Mouse (Mus musculus) intestine, postnatal 0 days (tissue): Measurements from ENCODE around the gene Gm9887. TPM values are rescaled to one million over a fixed set of nuclear protein-coding genes. Genes with fewer than 3 reads are reported as not detected.

Source experiments
- ATAC-seq: fragments of 200-750 bp; cut with Nextera tagmentation; 2 replicates; pipeline ENCODE4 v1.8.0; 2017; ENCODE audit warnings: mild to moderate bottlenecking, moderate TSS enrichment, moderate library complexity
- H3K27ac ChIP-seq: fragments of 300-500 bp; sonication (generic); 2 replicates; pipeline ENCODE4 v1.5.1; 2014; ENCODE audit warnings: mild to moderate bottlenecking, low read depth, low read length, moderate library complexity
- H3K27me3 ChIP-seq: fragments of 300-500 bp; sonication (generic); replicated peaks from 2 replicates; pipeline ENCODE4 v1.6.1; 2014; ENCODE audit warnings: low read length, mixed read lengths; ENCODE audit not compliant: control insufficient read depth, insufficient read depth
- H3K36me3 ChIP-seq: fragments of 300-500 bp; sonication (generic); 2 replicates; pipeline ENCODE4 v1.6.1; 2014; ENCODE audit warnings: mild to moderate bottlenecking, moderate library complexity; ENCODE audit not compliant: control insufficient read depth, insufficient read depth
- H3K4me1 ChIP-seq: fragments of 300-500 bp; sonication (generic); replicated peaks from 2 replicates; pipeline ENCODE4 v1.6.1; 2014; ENCODE audit warnings: antibody characterized with exemption, low read length, mixed read lengths; ENCODE audit not compliant: control insufficient read depth, insufficient read depth
- H3K4me2 ChIP-seq: fragments of 300-500 bp; sonication (generic); replicated peaks from 2 replicates; pipeline ENCODE4 v1.6.1; 2014; ENCODE audit warnings: low read depth, mild to moderate bottlenecking, moderate library complexity
- H3K4me3 ChIP-seq: fragments of 300-500 bp; sonication (generic); 2 replicates; pipeline ENCODE4 v1.5.1; 2014; ENCODE audit warnings: low read depth, low read length
- H3K9ac ChIP-seq: fragments of 300-500 bp; sonication (generic); 2 replicates; pipeline ENCODE4 v1.6.1; 2014; ENCODE audit warnings: mild to moderate bottlenecking, low read depth, low read length
- H3K9me3 ChIP-seq: fragments of 300-500 bp; sonication (generic); 2 replicates; pipeline ENCODE4 v1.6.1; 2016; ENCODE audit warnings: mixed run types; ENCODE audit not compliant: control insufficient read depth
- CTCF ChIP-seq: sonication (generic); IDR thresholded peaks from 2 replicates; pipeline ENCODE4 v1.5.1; 2016; ENCODE audit warnings: low read depth, mild to moderate bottlenecking, control low read depth, antibody characterized with exemption, moderate library complexity
- WGBS: fragments of 180-500 bp; shearing (Covaris S2); extraction: QIAGEN DNeasy Blood & Tissue Kit; methylation state at CpG from one replicate; pipeline ENCODE4 v1.1.7; 2014; 5-methylcytosine and 5-hydroxymethylcytosine counted together
- polyA plus RNA-seq: library from polyadenylated mRNA; unstranded; fragments of >200 nt; fragmentation: Nextera tagmentation; extraction: Ambion mirVana; gene quantifications from 2 replicates; pipeline ENCODE4 v1.2.1, GENCODE M21; 2015

The Gm9887 gene
- polyA plus RNA-seq, 1 experiment from 2014 or later: 1.9 TPM

DNA sequence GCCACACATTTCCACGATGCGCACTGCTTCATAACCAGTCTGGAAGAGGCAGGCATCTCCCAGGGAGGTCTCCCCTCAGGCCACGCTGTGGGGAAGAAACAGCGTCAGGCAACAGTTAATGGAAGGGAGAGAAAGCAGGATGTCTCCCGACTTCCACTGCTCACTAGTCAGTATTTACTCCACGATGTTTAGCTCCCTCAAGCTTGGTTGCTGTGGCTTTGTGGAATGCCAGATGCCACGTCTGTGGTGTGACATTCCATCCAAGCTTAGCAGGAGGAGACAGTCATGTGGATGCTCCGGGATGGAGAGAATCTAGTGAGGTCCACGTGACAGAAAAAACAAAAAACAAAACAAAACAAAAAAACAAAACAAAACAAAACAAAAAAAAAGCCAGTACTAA lies 29.8 kb upstream of the Gm9887 start:
- 54% methylated on average over 9 of the region's 9 CpGs for WGBS
- no peaks in the 10 kb centered on the region for H3K4me1 ChIP-seq
- no peak overlapping the region for H3K4me2 ChIP-seq
- H3K4me3 ChIP-seq: no peak overlapping the region
- H3K27ac ChIP-seq: no peak overlapping the region
- ATAC-seq: no peak
- TF ChIP-seq CTCF: no peak
- no peaks in the 10 kb centered on the region for H3K36me3 ChIP-seq
- no peaks in the 10 kb centered on the region for H3K9me3 ChIP-seq
- no peak overlapping the region for H3K9ac ChIP-seq
- H3K27me3 ChIP-seq: no peaks in the 10 kb centered on the region

DNA sequence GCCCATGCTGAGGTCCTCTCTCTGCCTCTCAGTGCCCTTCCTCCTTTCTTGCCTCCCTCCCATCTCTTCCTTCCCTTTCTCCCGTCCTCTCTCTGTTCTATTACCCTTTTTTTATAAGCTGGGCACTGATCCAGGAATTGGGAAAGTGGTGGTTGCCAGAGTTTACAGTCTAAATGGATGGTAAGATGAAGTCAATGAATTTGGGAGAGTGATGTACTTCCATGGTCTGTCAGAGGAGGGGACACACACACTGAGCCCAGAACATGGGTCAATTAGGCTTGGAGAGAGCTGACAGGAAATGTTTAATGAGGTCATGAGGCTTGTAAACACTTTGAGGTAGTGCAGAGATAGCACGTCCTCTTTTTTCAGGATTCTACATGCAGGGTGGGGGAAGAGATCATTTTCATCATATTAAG lies 28.6 kb upstream of the Gm9887 start:
- WGBS: 21% methylated on average over 2 of the region's 2 CpGs
- no peaks in the 10 kb centered on the region for H3K4me1 ChIP-seq
- H3K27ac ChIP-seq: no peak overlapping the region
- H3K36me3 ChIP-seq: no peaks in the 10 kb centered on the region
- H3K27me3 ChIP-seq: no peaks in the 10 kb centered on the region
- no peak overlapping the region for H3K9ac ChIP-seq
- H3K4me2 ChIP-seq: no peak overlapping the region
- no peak overlapping the region for H3K4me3 ChIP-seq
- no peaks in the 10 kb centered on the region for H3K9me3 ChIP-seq
- peak; percentile 25; the same call in 1 of the 2 replicates for TF ChIP-seq CTCF
- ATAC-seq: no peak

- no peak overlapping the region for H3K9ac ChIP-seq
- ATAC-seq: no peak
- no peaks in the 10 kb centered on the region for H3K27me3 ChIP-seq
- H3K4me3 ChIP-seq: no peak overlapping the region
- WGBS: 79% methylated on average over 4 of the region's 4 CpGs
- no peak overlapping the region for H3K27ac ChIP-seq
- no peaks in the 10 kb centered on the region for H3K9me3 ChIP-seq
- no peaks in the 10 kb centered on the region for H3K4me1 ChIP-seq
- H3K36me3 ChIP-seq: no peaks in the 10 kb centered on the region
- TF ChIP-seq CTCF: no peak
- no peak overlapping the region for H3K4me2 ChIP-seq
These were observed 28.1 kb upstream of the Gm9887 start for GRCm38 (mm10) chr12:69400367-69400766.

DNA sequence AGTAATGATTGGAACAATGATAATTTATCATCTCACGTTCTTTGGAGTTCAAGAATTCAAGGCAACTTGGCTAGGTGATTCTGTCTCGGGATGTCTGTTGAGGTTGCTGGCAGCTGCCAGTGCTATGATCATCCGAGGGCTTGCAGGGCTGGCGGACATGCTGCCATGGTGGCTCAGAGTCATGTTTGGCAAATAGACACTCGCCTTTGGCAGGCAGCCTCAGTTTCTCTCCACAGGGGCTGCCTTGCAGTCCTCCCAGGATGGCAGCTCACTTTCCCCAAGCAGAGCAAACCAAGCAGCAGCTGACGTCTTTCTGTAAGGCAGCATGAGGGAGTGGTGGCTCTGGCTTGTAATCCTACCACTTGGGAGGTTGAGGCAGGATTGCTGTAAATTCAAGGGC lies 22.2 kb upstream of the Gm9887 start:
- no peaks in the 10 kb centered on the region for H3K27me3 ChIP-seq
- no peak overlapping the region for H3K27ac ChIP-seq
- H3K36me3 ChIP-seq: no peaks in the 10 kb centered on the region
- no peak overlapping the region for H3K4me2 ChIP-seq
- no peak for ATAC-seq
- no peak overlapping the region for H3K4me3 ChIP-seq
- 83% methylated on average over 6 of the region's 6 CpGs for WGBS
- no peak overlapping the region for H3K9ac ChIP-seq
- TF ChIP-seq CTCF: no peak
- no peaks in the 10 kb centered on the region for H3K9me3 ChIP-seq
- H3K4me1 ChIP-seq: no peaks in the 10 kb centered on the region

DNA sequence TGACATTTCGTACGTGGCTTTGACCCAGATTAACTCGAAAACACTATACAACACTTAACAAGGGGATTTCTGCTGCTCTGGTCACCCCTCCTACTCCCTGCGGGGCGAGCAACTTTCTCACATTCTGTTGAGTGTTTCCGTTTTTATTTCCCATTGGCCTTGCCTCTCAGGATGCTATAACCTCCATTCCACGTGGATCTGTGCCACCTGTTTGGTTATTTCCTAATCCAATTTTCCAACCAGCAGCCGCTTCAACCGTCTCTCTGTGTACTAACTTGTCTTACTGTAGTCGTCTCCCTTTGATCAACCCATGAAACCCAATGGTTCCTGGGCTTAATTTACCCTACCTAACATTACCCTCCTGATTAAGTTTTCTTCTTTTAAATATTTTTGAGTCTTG lies 20.8 kb upstream of the Gm9887 start:
- no peak for ATAC-seq
- TF ChIP-seq CTCF: no peak
- no peak overlapping the region for H3K4me2 ChIP-seq
- H3K9ac ChIP-seq: no peak overlapping the region
- no peaks in the 10 kb centered on the region for H3K27me3 ChIP-seq
- H3K36me3 ChIP-seq: no peaks in the 10 kb centered on the region
- H3K9me3 ChIP-seq: no peaks in the 10 kb centered on the region
- WGBS: 77% methylated on average over 10 of the region's 10 CpGs
- no peaks in the 10 kb centered on the region for H3K4me1 ChIP-seq
- no peak overlapping the region for H3K27ac ChIP-seq
- H3K4me3 ChIP-seq: no peak overlapping the region

DNA sequence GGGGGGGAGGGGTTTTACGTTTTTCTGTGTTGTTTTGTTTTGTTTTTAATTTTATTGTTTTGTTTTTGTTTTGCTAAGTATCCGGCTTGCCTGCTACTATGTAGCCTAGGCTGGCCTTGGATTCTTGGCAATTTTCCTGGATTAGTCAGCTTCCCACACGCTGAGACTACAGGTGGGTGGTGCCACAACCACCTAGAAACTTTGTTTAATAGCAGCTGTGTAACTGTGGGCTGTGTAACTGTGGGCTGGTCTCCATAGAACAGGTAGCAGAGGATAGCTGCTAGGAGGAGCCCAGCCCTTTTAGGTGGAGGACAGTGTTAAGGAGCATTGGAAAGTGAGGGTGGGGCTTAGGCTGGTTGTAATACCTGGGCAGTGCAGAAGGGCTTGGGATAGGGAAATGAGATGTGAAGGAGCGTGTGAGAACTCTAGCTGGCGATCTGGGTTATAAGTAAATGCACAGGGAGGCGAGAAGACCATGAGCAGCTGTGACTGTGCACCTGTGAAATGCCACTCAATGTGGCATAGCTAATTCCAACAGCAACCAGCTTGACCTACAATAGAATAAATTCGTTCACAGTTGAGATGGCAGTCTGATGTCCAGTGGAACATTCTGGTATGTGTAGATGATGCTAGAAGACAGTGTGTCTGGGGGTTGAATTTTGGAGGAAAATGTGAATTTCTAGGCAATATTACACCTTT lies 17.9 kb upstream of the Gm9887 start:
- no peak overlapping the region for H3K9ac ChIP-seq
- H3K36me3 ChIP-seq: no peaks in the 10 kb centered on the region
- no peak for TF ChIP-seq CTCF
- no peak overlapping the region for H3K4me2 ChIP-seq
- WGBS: 71% methylated on average over 7 of the region's 7 CpGs
- no peaks in the 10 kb centered on the region for H3K27me3 ChIP-seq
- H3K9me3 ChIP-seq: no peaks in the 10 kb centered on the region
- no peak for ATAC-seq
- H3K4me1 ChIP-seq: no peaks in the 10 kb centered on the region
- H3K4me3 ChIP-seq: no peak overlapping the region
- H3K27ac ChIP-seq: no peak overlapping the region
